Mouse (Mus musculus) intestine, embryonic 16.5 days (tissue): ENCODE results near the gene Phf20. TPM values are rescaled to one million over a fixed set of nuclear protein-coding genes. Genes with fewer than 3 reads are reported as not detected.
A peak's percentile ranks its signal among the peaks of the same experiment; 100 is the strongest.

Experiments
- ATAC-seq: fragments of 200-750 bp; cut with Nextera tagmentation; 2 replicates; pipeline ENCODE4 v1.8.0; 2017; ENCODE audit warnings: moderate TSS enrichment, moderate library complexity
- H3K27ac ChIP-seq: fragments of 300-500 bp; sonication (generic); 2 replicates; pipeline ENCODE4 v1.5.1; 2014; ENCODE audit warnings: mild to moderate bottlenecking, low read length
- H3K27me3 ChIP-seq: fragments of 300-500 bp; sonication (generic); replicated peaks from 2 replicates; pipeline ENCODE4 v1.6.1; 2014; ENCODE audit warnings: low read length, control low read depth, mixed read lengths; ENCODE audit not compliant: control insufficient read depth, insufficient read depth
- H3K36me3 ChIP-seq: fragments of 300-500 bp; sonication (generic); 2 replicates; pipeline ENCODE4 v1.6.1; 2014; ENCODE audit warnings: low read length, control low read depth; ENCODE audit not compliant: control insufficient read depth, insufficient read depth
- H3K4me1 ChIP-seq: fragments of 300-500 bp; sonication (generic); 2 replicates; pipeline ENCODE4 v1.6.1; 2014; ENCODE audit warnings: low read length, control low read depth, mixed read lengths; ENCODE audit not compliant: control insufficient read depth, insufficient read depth
- H3K4me2 ChIP-seq: fragments of 300-500 bp; sonication (generic); 2 replicates; pipeline ENCODE4 v1.6.1; 2014; ENCODE audit warnings: low read depth, low read length, control low read depth
- H3K4me3 ChIP-seq: fragments of 300-500 bp; sonication (generic); 2 replicates; pipeline ENCODE4 v1.5.1; 2014; ENCODE audit warnings: mild to moderate bottlenecking, low read length
- H3K9ac ChIP-seq: fragments of 300-500 bp; sonication (generic); 2 replicates; pipeline ENCODE4 v1.6.1; 2014; ENCODE audit warnings: low read depth, low read length
- H3K9me3 ChIP-seq: fragments of 300-500 bp; sonication (generic); 2 replicates; pipeline ENCODE4 v1.6.1; 2016; ENCODE audit warnings: low read length, control low read depth; ENCODE audit not compliant: control insufficient read depth
- WGBS: fragments of 180-500 bp; shearing (Covaris S2); extraction: QIAGEN DNeasy Blood & Tissue Kit; methylation state at CpG from one replicate; pipeline ENCODE4 v1.1.7; 2014; 5-methylcytosine and 5-hydroxymethylcytosine counted together
- polyA plus RNA-seq: library from polyadenylated mRNA; unstranded; fragments of >200 nt; fragmentation: Nextera tagmentation; extraction: Ambion mirVana; gene quantifications from 2 replicates; pipeline ENCODE4 v1.2.1, GENCODE M21; 2015

Gene Phf20
- 46.8 and 53.2 TPM in 2 replicates for polyA plus RNA-seq

- ATAC-seq = peak; percentile 99
- Histone ChIP-seq H3K36me3 (no peaks in the 10 kb centered on the region), H3K4me1 (peaks cover 20% of the 10 kb centered on the region), H3K4me2 (peak within 1 kb of the TSS; percentile 51), H3K4me3 (peak within 1 kb of the TSS; percentile 79), H3K9me3 (no peaks in the 10 kb centered on the region), H3K9ac (peak within 1 kb of the TSS; percentile 89), H3K27me3 (no peaks in the 10 kb centered on the region), H3K27ac (peak within 1 kb of the TSS; percentile 94)
- WGBS = under 1% methylated on average over 84 of the region's 88 CpGs
These were observed at the start of gene Phf20 for GRCm38 (mm10) chr2:156196302-156197128. Phf20 (plus strand) TSS chr2:156196466.

- no peak overlapping the region for H3K4me3 ChIP-seq
- H3K27ac ChIP-seq = no peak overlapping the region
- H3K27me3 ChIP-seq = no peaks in the 10 kb centered on the region
- no peak overlapping the region for H3K9ac ChIP-seq
- peaks cover 3% of the 10 kb centered on the region; the same call in 1 of the 2 replicates for H3K36me3 ChIP-seq
- no peaks in the 10 kb centered on the region for H3K9me3 ChIP-seq
- 85% methylated on average over 3 of the region's 3 CpGs for WGBS
- H3K4me1 ChIP-seq = peaks cover 5% of the 10 kb centered on the region
- no peak overlapping the region for H3K4me2 ChIP-seq
- no peak for ATAC-seq
These were observed 48.9 kb upstream of the Phf20 start for GRCm38 (mm10) chr2:156147316-156147915.

GRCm38 (mm10) chr2:156151538-156151937, 44.7 kb upstream of the Phf20 start:
- Histone ChIP-seq H3K27me3 (no peaks in the 10 kb centered on the region), H3K9me3 (no peaks in the 10 kb centered on the region), H3K4me3 (no peak overlapping the region), H3K4me1 (no peaks in the 10 kb centered on the region; the same call in 1 of the 2 replicates), H3K9ac (no peak overlapping the region), H3K36me3 (peaks cover 4% of the 10 kb centered on the region; the same call in 1 of the 2 replicates), H3K27ac (no peak overlapping the region), H3K4me2 (no peak overlapping the region)
- no peak for ATAC-seq

GRCm38 (mm10) chr2:156165478-156165877, 30.8 kb upstream of the Phf20 start:
- Histone ChIP-seq H3K4me3 (no peak overlapping the region), H3K36me3 (peaks cover 12% of the 10 kb centered on the region), H3K27me3 (no peaks in the 10 kb centered on the region), H3K9ac (no peak overlapping the region), H3K27ac (no peak overlapping the region), H3K9me3 (no peaks in the 10 kb centered on the region), H3K4me1 (no peaks in the 10 kb centered on the region), H3K4me2 (no peak overlapping the region)
- ATAC-seq = no peak
- 92% methylated on average over 1 of the region's 1 CpGs for WGBS

GRCm38 (mm10) chr2:156166557-156166956, 29.7 kb upstream of the Phf20 start:
- 92% methylated on average over 5 of the region's 5 CpGs for WGBS
- Histone ChIP-seq H3K4me1 (no peaks in the 10 kb centered on the region), H3K4me3 (no peak overlapping the region), H3K9me3 (no peaks in the 10 kb centered on the region), H3K36me3 (peaks cover 14% of the 10 kb centered on the region), H3K9ac (no peak overlapping the region), H3K27ac (no peak overlapping the region), H3K27me3 (no peaks in the 10 kb centered on the region), H3K4me2 (no peak overlapping the region)
- ATAC-seq = no peak

GRCm38 (mm10) chr2:156177079-156177478, 19.2 kb upstream of the Phf20 start:
- H3K27me3 ChIP-seq = no peaks in the 10 kb centered on the region
- peaks cover 5% of the 10 kb centered on the region; the same call in 1 of the 2 replicates for H3K36me3 ChIP-seq
- no peaks in the 10 kb centered on the region for H3K9me3 ChIP-seq
- no peak for ATAC-seq
- H3K4me2 ChIP-seq = no peak overlapping the region
- H3K27ac ChIP-seq = no peak overlapping the region
- H3K4me3 ChIP-seq = no peak overlapping the region
- 78% methylated on average over 6 of the region's 6 CpGs for WGBS
- H3K4me1 ChIP-seq = peaks cover 11% of the 10 kb centered on the region
- no peak overlapping the region for H3K9ac ChIP-seq

GRCm38 (mm10) chr2:156177651-156178050, 18.6 kb upstream of the Phf20 start:
- WGBS = 62% methylated on average over 7 of the region's 7 CpGs
- Histone ChIP-seq H3K4me3 (peak overlapping the region; percentile 30), H3K36me3 (peaks cover 4% of the 10 kb centered on the region; the same call in 1 of the 2 replicates), H3K9me3 (no peaks in the 10 kb centered on the region), H3K4me2 (peak overlapping the region; percentile 55), H3K27ac (no peak overlapping the region), H3K9ac (no peak overlapping the region), H3K27me3 (no peaks in the 10 kb centered on the region), H3K4me1 (peaks cover 11% of the 10 kb centered on the region)
- no peak for ATAC-seq

- Histone ChIP-seq H3K9ac (peak overlapping the region; percentile 100), H3K4me1 (peaks cover 11% of the 10 kb centered on the region), H3K27ac (peak overlapping the region; percentile 96), H3K9me3 (no peaks in the 10 kb centered on the region), H3K36me3 (peaks cover 2% of the 10 kb centered on the region; the same call in 1 of the 2 replicates), H3K4me2 (peak overlapping the region; percentile 57), H3K4me3 (peak overlapping the region; percentile 98), H3K27me3 (no peaks in the 10 kb centered on the region)
- ATAC-seq = peak; percentile 42
- WGBS = under 1% methylated on average over 47 of the region's 47 CpGs
These were observed 17.0 kb upstream of the Phf20 start for GRCm38 (mm10) chr2:156179046-156179795.

GRCm38 (mm10) chr2:156179796-156180093, 16.5 kb upstream of the Phf20 start:
- peak overlapping the region; percentile 100 for H3K9ac ChIP-seq
- ATAC-seq = no peak; the same call in 1 of the 2 replicates
- WGBS = under 1% methylated on average over 41 of the region's 41 CpGs
- H3K36me3 ChIP-seq = peaks cover 2% of the 10 kb centered on the region; the same call in 1 of the 2 replicates
- H3K4me2 ChIP-seq = no peak overlapping the region
- peaks cover 11% of the 10 kb centered on the region for H3K4me1 ChIP-seq
- H3K27me3 ChIP-seq = no peaks in the 10 kb centered on the region
- H3K27ac ChIP-seq = peak overlapping the region; percentile 96
- H3K4me3 ChIP-seq = peak overlapping the region; percentile 98
- H3K9me3 ChIP-seq = no peaks in the 10 kb centered on the region
